Mouse (Mus musculus): ENCODE data around the gene Sez6.

The Sez6 gene

GRCm38 (mm10) chr11:77983191-77983936, 52.8 kb downstream of the Sez6 start:
- peak; percentile 57 for DNase-seq

GRCm38 (mm10) chr11:77983937-77984835, 53.6 kb downstream of the Sez6 start:
- peak; percentile 80 for DNase-seq

GRCm38 (mm10) chr11:77984836-77985231, 54.2 kb downstream of the Sez6 start:
- peak; percentile 73 for DNase-seq

GRCm38 (mm10) chr11:77985541-77986065, 55.0 kb downstream of the Sez6 start:
- no peak for DNase-seq

GRCm38 (mm10) chr11:77989071-77989690, 58.6 kb downstream of the Sez6 start:
- no peak for DNase-seq

DNA sequence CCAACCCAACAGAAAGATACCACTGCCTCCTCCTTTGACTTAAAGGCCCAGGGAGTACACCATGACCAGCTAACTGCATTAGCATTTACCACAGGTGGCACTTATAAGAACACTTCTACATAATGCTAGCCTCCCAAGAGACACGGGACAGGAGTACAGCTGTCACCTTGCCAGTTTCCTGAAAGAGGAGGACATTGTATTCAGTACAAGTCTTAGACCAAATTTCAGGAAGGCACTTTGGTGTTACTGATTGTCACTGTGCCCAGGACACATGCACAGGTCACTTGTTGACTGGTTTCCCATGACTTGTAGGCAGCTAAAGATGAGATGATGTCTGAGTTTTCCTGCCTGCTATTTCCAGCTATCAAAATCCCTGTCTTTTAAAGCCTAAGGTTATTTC, 65.0 kb downstream of the Sez6 start:
- peak; percentile 18 for DNase-seq

DNA sequence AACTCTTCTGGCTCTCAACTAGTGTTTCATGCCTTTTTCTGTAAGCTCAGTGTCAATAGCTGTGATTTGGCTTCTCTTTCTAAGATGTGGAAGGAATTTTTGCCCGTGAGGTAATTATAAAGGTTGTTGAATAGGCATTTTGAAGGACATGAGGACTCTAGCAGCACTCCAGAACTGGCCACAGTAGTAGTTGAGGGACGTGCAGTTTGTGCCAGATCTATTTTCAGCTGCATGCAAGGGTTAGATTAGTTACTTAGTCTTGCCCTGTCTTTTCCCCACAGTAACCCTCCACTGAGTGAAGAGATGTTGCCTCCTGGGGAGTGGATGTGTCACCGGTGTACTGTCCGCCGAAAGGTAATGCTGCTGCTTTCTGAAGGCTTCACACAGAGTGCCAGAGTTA, 75.8 kb downstream of the Sez6 start:
- DNase-seq, result no peak

GRCm38 (mm10) chr11:78019676-78020075, 89.1 kb downstream of the Sez6 start:
- DNase-seq, result peak; percentile 81

DNA sequence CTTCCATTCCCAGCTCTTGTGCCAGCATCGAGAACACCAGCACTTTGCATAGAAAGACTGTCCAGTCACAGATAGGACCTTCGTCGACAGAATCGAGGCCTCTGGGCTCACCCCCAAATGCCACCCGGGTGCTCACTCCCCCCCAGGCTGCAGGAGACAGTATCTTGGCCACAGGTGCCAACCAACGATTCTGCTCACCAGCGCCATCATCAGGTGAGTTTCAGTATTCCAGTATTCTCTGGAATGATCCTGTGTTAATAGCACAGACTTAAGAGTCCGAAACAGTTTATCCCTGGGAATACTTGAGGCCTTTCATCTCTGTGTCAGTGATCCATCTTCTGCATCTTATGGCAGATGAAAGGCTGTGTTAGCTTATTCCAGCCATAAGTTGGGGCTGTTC, 93.0 kb downstream of the Sez6 start:
- DNase-seq, result no peak

All from kidney, postnatal 14 days (tissue).